Mouse (Mus musculus) MEL (cell line): ENCODE results near the gene Lsamp. TPM values are rescaled to one million over a fixed set of nuclear protein-coding genes. Genes with fewer than 3 reads are reported as not detected.
A peak's percentile ranks its signal among the peaks of the same experiment; 100 is the strongest.

Experiments
- DNase-seq: peaks from one replicate; pipeline ENCODE4 v3.0.0; 2011; ENCODE audit warnings: low read depth, low spot score
- H3K27ac ChIP-seq: 2 replicates; pipeline ENCODE4 v1.5.1; 2012; ENCODE audit warnings: low read depth, mild to moderate bottlenecking, control low read depth, low read length, moderate library complexity; ENCODE audit not compliant: control insufficient read depth
- H3K27me3 ChIP-seq, 2 experiments: fragments of 150-350 bp in 1 of 2; sonication (generic) in 1 of 2; 2 replicates each; pipeline ENCODE4 v1.6.1; 2012; ENCODE audit warnings: low read length in 2 of 2, mild to moderate bottlenecking in 2 of 2, improper control_type of control experiment in 1 of 2, moderate library complexity in 1 of 2; ENCODE audit not compliant: insufficient read depth in 2 of 2, control insufficient read depth in 1 of 2
- H3K36me3 ChIP-seq, 2 experiments: 2 replicates each; pipeline ENCODE4 v1.6.1; 2012 to 2014; ENCODE audit warnings: low read length in 2 of 2, improper control_type of control experiment in 1 of 2, inconsistent platforms in 1 of 2, mild to moderate bottlenecking in 1 of 2; ENCODE audit not compliant: insufficient read depth in 2 of 2, control insufficient read depth in 1 of 2
- H3K4me1 ChIP-seq, 2 experiments: fragments of 150-350 bp in 1 of 2; sonication (generic) in 1 of 2; 2 replicates each; pipeline ENCODE4 v1.6.1; 2012; ENCODE audit warnings: low read length in 2 of 2, improper control_type of control experiment in 1 of 2, mild to moderate bottlenecking in 1 of 2; ENCODE audit not compliant: insufficient read depth in 2 of 2, control insufficient read depth in 1 of 2
- H3K4me3 ChIP-seq, 2 experiments: fragments of 150-350 bp in 1 of 2; sonication (generic) in 1 of 2; 2 replicates each; pipeline ENCODE4 v1.5.1; 2012; ENCODE audit warnings: low read depth in 2 of 2, low read length in 2 of 2, mild to moderate bottlenecking in 2 of 2, moderate library complexity in 2 of 2, control low read depth in 1 of 2, improper control_type of control experiment in 1 of 2; ENCODE audit not compliant: control insufficient read depth in 1 of 2, insufficient read depth in 1 of 2
- H3K79me2 ChIP-seq: 2 replicates; pipeline ENCODE4 v1.6.1; 2012; ENCODE audit warnings: mild to moderate bottlenecking, low read length, moderate library complexity; ENCODE audit not compliant: control insufficient read depth, poor library complexity, insufficient read depth
- H3K9ac ChIP-seq: 2 replicates; pipeline ENCODE4 v1.6.1; 2012; ENCODE audit warnings: low read depth, mild to moderate bottlenecking, control low read depth, low read length, moderate library complexity; ENCODE audit not compliant: control insufficient read depth, poor library complexity, severe bottlenecking
- H3K9me3 ChIP-seq: fragments of 150-350 bp; sonication (generic); replicated peaks from 2 replicates; pipeline ENCODE4 v1.6.1; 2012; ENCODE audit warnings: mild to moderate bottlenecking, low read length, improper control_type of control experiment, moderate library complexity; ENCODE audit not compliant: insufficient read depth
- BHLHE40 ChIP-seq: IDR thresholded peaks from 2 replicates; pipeline ENCODE4 v1.6.1; 2012; ENCODE audit warnings: low read depth, mild to moderate bottlenecking, inconsistent platforms, low read length, improper control_type of control experiment, borderline replicate concordance
- CHD2 ChIP-seq: IDR thresholded peaks from 2 replicates; pipeline ENCODE4 v1.6.1; 2011; ENCODE audit warnings: low read length, improper control_type of control experiment
- CTCF ChIP-seq, 3 experiments: IDR thresholded peaks in 2 of 3; conservative IDR thresholded peaks in 1 of 3; 2 replicates each; pipeline ENCODE4 v1.5.1; 2011 to 2012; ENCODE audit warnings: low read length in 3 of 3, low read depth in 2 of 3, mild to moderate bottlenecking in 2 of 3, improper control_type of control experiment in 1 of 3, inconsistent platforms in 1 of 3, mixed read lengths in 1 of 3, moderate library complexity in 1 of 3; ENCODE audit not compliant: control insufficient read depth in 1 of 3, insufficient read depth in 1 of 3, poor library complexity in 1 of 3, severe bottlenecking in 1 of 3
- E2F4 ChIP-seq: IDR thresholded peaks from 2 replicates; pipeline ENCODE4 v1.6.1; 2011; ENCODE audit warnings: low read depth, low read length, improper control_type of control experiment, borderline replicate concordance
- ETS1 ChIP-seq: IDR thresholded peaks from 2 replicates; pipeline ENCODE4 v1.6.1; 2012; ENCODE audit warnings: low read depth, mild to moderate bottlenecking, inconsistent platforms, low read length, improper control_type of control experiment, moderate library complexity
- GATA1 ChIP-seq: IDR thresholded peaks from 2 replicates; pipeline ENCODE4 v1.6.1; 2011; ENCODE audit warnings: low read depth, low read length, improper control_type of control experiment
- HCFC1 ChIP-seq: IDR thresholded peaks from 2 replicates; pipeline ENCODE4 v1.6.1; 2012; ENCODE audit warnings: low read depth, mild to moderate bottlenecking, inconsistent platforms, low read length, improper control_type of control experiment, moderate library complexity
- KAT2A ChIP-seq: conservative IDR thresholded peaks from 2 replicates; pipeline ENCODE4 v1.6.1; 2012; ENCODE audit warnings: low read depth, low read length, improper control_type of control experiment, inconsistent platforms
- MAZ ChIP-seq: IDR thresholded peaks from 2 replicates; pipeline ENCODE4 v1.6.1; 2012; ENCODE audit warnings: low read depth, mild to moderate bottlenecking, inconsistent platforms, low read length, improper control_type of control experiment
- MEF2A ChIP-seq: IDR thresholded peaks from 2 replicates; pipeline ENCODE4 v1.6.1; 2014; ENCODE audit warnings: low read depth, mild to moderate bottlenecking, inconsistent platforms, low read length, improper control_type of control experiment; ENCODE audit not compliant: poor library complexity, insufficient replicate concordance, severe bottlenecking; ENCODE audit errors: extremely low read depth
- MYC ChIP-seq: IDR thresholded peaks from 2 replicates; pipeline ENCODE4 v1.6.1; 2011; ENCODE audit warnings: low read depth, mild to moderate bottlenecking, low read length, improper control_type of control experiment, moderate library complexity
- POLR2AphosphoS2 ChIP-seq: IDR thresholded peaks from 2 replicates; pipeline ENCODE4 v1.6.1; 2011; ENCODE audit warnings: low read length, improper control_type of control experiment
- POLR2AphosphoS5 ChIP-seq: IDR thresholded peaks from 2 replicates; pipeline ENCODE4 v1.6.1; 2012; ENCODE audit warnings: low read depth, borderline replicate concordance, mild to moderate bottlenecking, inconsistent platforms, low read length, moderate library complexity, mixed read lengths
- RAD21 ChIP-seq: IDR thresholded peaks from 2 replicates; pipeline ENCODE4 v1.6.1; 2011; ENCODE audit warnings: mild to moderate bottlenecking, low read depth, low read length, improper control_type of control experiment
- SMC3 ChIP-seq: IDR thresholded peaks from 2 replicates; pipeline ENCODE4 v1.6.1; 2011; ENCODE audit warnings: low read depth, low read length, improper control_type of control experiment
- TBP ChIP-seq: IDR thresholded peaks from 2 replicates; pipeline ENCODE4 v1.8.0; 2011; ENCODE audit warnings: low read depth, low read length, improper control_type of control experiment
- UBTF ChIP-seq: IDR thresholded peaks from 2 replicates; pipeline ENCODE4 v1.6.1; 2012; ENCODE audit warnings: low read depth, mild to moderate bottlenecking, inconsistent platforms, low read length, improper control_type of control experiment, moderate library complexity, borderline replicate concordance; ENCODE audit not compliant: insufficient read depth
- USF2 ChIP-seq, 2 experiments: IDR thresholded peaks; 2 replicates each; pipeline ENCODE4 v1.6.1; 2011 to 2012; ENCODE audit warnings: improper control_type of control experiment in 2 of 2, low read length in 2 of 2, borderline replicate concordance in 1 of 2, inconsistent platforms in 1 of 2, low read depth in 1 of 2, mild to moderate bottlenecking in 1 of 2; ENCODE audit not compliant: insufficient read depth in 1 of 2
- ZC3H11A ChIP-seq: IDR thresholded peaks from 2 replicates; pipeline ENCODE4 v1.6.1; 2012; ENCODE audit warnings: low read depth, mild to moderate bottlenecking, inconsistent platforms, low read length, improper control_type of control experiment
- ZKSCAN1 ChIP-seq: IDR thresholded peaks from 2 replicates; pipeline ENCODE4 v1.6.1; 2012; ENCODE audit warnings: low read depth, mild to moderate bottlenecking, inconsistent platforms, low read length, improper control_type of control experiment, moderate library complexity
- ZMIZ1 ChIP-seq: IDR thresholded peaks from 2 replicates; pipeline ENCODE4 v1.6.1; 2012; ENCODE audit warnings: low read depth, mild to moderate bottlenecking, inconsistent platforms, low read length, improper control_type of control experiment, moderate library complexity
- ZNF384 ChIP-seq: IDR thresholded peaks from 2 replicates; pipeline ENCODE4 v1.6.1; 2012; ENCODE audit warnings: low read depth, mild to moderate bottlenecking, inconsistent platforms, low read length, improper control_type of control experiment
- polyA plus RNA-seq, 2 experiments: library from polyadenylated mRNA; stranded (reverse) in 1 of 2; unstranded in 1 of 2; fragments of >175 nt in 1 of 2; fragments of >200 nt in 1 of 2; gene quantifications; 2 replicates each; pipeline versions ENCODE4 v1.2.1 to v1.2.4; 2012; ENCODE audit warnings: low replicate concordance in 2 of 2, low read depth in 1 of 2; ENCODE audit not compliant: insufficient read length in 2 of 2, insufficient read depth in 1 of 2, missing spikeins in 1 of 2
- total RNA-seq: library from RNA; depleted of rRNA; stranded (reverse); fragments of 300-350 nt; gene quantifications from 2 replicates; pipeline ENCODE4 v1.2.3, GENCODE M21; 2012

The Lsamp gene
- total and polyA plus RNA-seq, 3 experiments, result 0.42 TPM; not detected in 2

DNA sequence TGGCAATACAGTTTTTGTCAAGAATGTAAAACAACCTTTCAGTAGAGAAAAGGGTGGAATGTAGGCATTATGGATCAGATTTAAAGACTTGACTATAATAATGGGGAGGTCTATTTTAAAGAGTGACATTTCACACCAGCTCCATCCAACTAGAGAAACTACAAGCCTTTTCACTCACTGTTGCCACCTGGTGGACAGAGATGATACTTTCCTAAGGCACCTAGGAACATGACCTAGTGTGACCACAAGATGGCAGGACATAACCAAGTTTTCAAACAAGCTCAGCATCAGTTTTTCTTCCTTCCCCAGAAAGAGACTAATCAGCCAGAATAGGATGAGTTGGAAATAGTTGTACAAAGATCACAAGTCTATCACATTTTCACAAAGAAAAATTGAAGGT lies 2180.8 kb downstream of the Lsamp start:
- TF ChIP-seq ZC3H11A (peak; percentile 70), ZKSCAN1 (no peak), SMC3 (peak; percentile 92), CTCF (IDR thresholded peaks at IDR 0.05 in 2 of 3, conservative IDR thresholded peaks at IDR 0.05 in 1 of 3; ENCODE audit: control insufficient read depth in 1 of 3, insufficient read depth in 1 of 3, low read depth in 2 of 3, low read length in 3 of 3, poor library complexity in 1 of 3, severe bottlenecking in 1 of 3) (peak in 2 of 3 experiments; percentile 60 to 92), POLR2AphosphoS2 (no peak), RAD21 (peak; percentile 68), ZNF384 (peak; percentile 55), UBTF (no peak), POLR2AphosphoS5 (no peak)
- Histone ChIP-seq H3K9ac (no peak overlapping the region), H3K79me2 (no peaks in the 10 kb centered on the region), H3K27ac (no peak overlapping the region), H3K4me3 (no peak overlapping the region), H3K9me3 (no peaks in the 10 kb centered on the region), H3K27me3 (no peaks in the 10 kb centered on the region), H3K4me1 (0 out of 4 replicates have a peak, but pooled peaks cover 0 to 2% of the 10 kb centered on the region in 2 experiments), H3K36me3 (no peaks in the 10 kb centered on the region)
- DNase-seq, result peak; percentile 82

DNA sequence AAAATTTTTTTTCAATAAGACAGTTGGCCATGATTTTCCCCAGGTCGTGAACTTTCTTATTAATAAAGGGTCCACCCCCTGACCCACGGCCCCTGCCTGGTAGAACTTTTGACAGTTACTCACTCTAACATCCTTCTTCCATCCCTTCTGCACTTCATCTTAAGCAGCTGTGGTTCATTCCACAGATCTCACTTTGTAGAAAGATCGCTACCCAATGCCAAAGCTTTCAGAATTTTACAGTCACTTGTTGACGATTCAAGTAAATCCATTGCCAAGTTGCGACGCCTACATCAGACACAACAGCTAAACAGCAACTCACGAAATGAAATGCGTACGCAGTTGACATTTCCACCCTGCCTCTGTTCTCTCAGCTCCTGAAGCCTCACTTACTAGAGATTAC lies 2184.1 kb downstream of the Lsamp start:
- DNase-seq, result no peak
- Histone ChIP-seq H3K27ac (no peak overlapping the region), H3K9ac (no peak overlapping the region), H3K4me1 (0 out of 4 replicates have a peak, but pooled peaks cover 0 to 2% of the 10 kb centered on the region in 2 experiments), H3K9me3 (no peaks in the 10 kb centered on the region), H3K4me3 (no peak overlapping the region), H3K27me3 (no peaks in the 10 kb centered on the region; a peak in 1 of 4 replicates), H3K36me3 (no peaks in the 10 kb centered on the region), H3K79me2 (no peaks in the 10 kb centered on the region)
- TF ChIP-seq ZKSCAN1 (no peak), CHD2 (no peak), KAT2A (no peak), ZNF384 (no peak), E2F4 (no peak), POLR2AphosphoS2 (no peak), UBTF (no peak), ZMIZ1 (no peak), MYC (no peak), BHLHE40 (no peak), MEF2A (no peak), RAD21 (no peak), MAZ (no peak), ETS1 (no peak), HCFC1 (no peak), POLR2AphosphoS5 (no peak), USF2 (IDR thresholded peaks at IDR 0.05; ENCODE audit: borderline replicate concordance in 1 of 2, insufficient read depth in 1 of 2, low read depth in 1 of 2, low read length in 2 of 2) (no peak), GATA1 (no peak), TBP (no peak)
